Comparison of ENCODE assay signal across 27 mouse cellular contexts in genomic region chr12:100044704-100045103, GRCm38 (mm10).
DNase-seq lines count a peak whose midpoint lies in the region; ATAC-seq and TF ChIP-seq lines count a peak whose summit lies in the region.
"Had no signal": no experiment of that assay in that cellular context is flagged by ENCODE, and none has a peak within 500 bp of the region (broad histone marks: within the 10 kb centered on the region; RNA-seq: fewer than 3 reads in every experiment).

No protein-coding gene starts in this region.

- H3K9ac ChIP-seq in kidney, embryonic 14.5 days (ENCODE audit: low read depth, low read length), result no peak overlapping the region
- H3K9ac ChIP-seq: heart, embryonic 12.5 days; hindbrain, embryonic 12.5 days had no signal

- H3K4me1 ChIP-seq in heart, embryonic 10.5 days, result no peaks in the 10 kb centered on the region
- H3K4me1 ChIP-seq in cortical plate, adult 2 months (ENCODE audit: control insufficient read depth, insufficient read depth, low read length), result no peaks in the 10 kb centered on the region
- no peaks in the 10 kb centered on the region for H3K4me1 ChIP-seq in kidney, embryonic 14.5 days (ENCODE audit: control insufficient read depth, insufficient read depth, low read length)
- H3K4me1 ChIP-seq: heart, embryonic 12.5 days; hindbrain, embryonic 12.5 days had no signal

- H3K9me3 ChIP-seq in heart, embryonic 10.5 days, result no peaks in the 10 kb centered on the region
- no peaks in the 10 kb centered on the region for H3K9me3 ChIP-seq in kidney, embryonic 14.5 days (ENCODE audit: control insufficient read depth, low read length)
- H3K9me3 ChIP-seq: embryonic facial prominence, embryonic 10.5 days; G1E; heart, embryonic 12.5 days; hindbrain, embryonic 12.5 days had no signal

- 72% methylated on average over 4 of the region's 4 CpGs for WGBS in heart, embryonic 10.5 days
- whole genome bisulfite sequencing in kidney, embryonic 14.5 days, result 69% methylated on average over 4 of the region's 4 CpGs

- no peak for TF ChIP-seq POLR2A in cortical plate, adult 2 months (IDR thresholded peaks at IDR 0.05; ENCODE audit: extremely low read depth, insufficient read depth, low read length)

- H3K36me3 ChIP-seq in heart, embryonic 10.5 days, result no peaks in the 10 kb centered on the region
- H3K36me3 ChIP-seq in kidney, embryonic 14.5 days (ENCODE audit: control insufficient read depth, insufficient read depth, low read length), result no peaks in the 10 kb centered on the region
- H3K36me3 ChIP-seq: embryonic facial prominence, embryonic 10.5 days; G1E; heart, embryonic 12.5 days; hindbrain, embryonic 12.5 days had no signal

- peak; percentile 17 for DNase-seq in heart, embryonic 10.5 days (ENCODE audit: low spot score)
- no peak for DNase-seq in heart, postnatal 25 days (ENCODE audit: low spot score)
- DNase-seq in urinary bladder, postnatal 4 days (ENCODE audit: low spot score in 2 of 2), result peak; percentile 3 to 12
- no peak for DNase-seq in urinary bladder, adult 2 months (ENCODE audit: low spot score)
- DNase-seq in telencephalon, adult 2 months (ENCODE audit: low read depth, low spot score), result peak; percentile 26
- DNase-seq in gastrocnemius, postnatal 10 days, result no peak
- DNase-seq: adrenal gland, adult 8-10 months; adrenal gland, postnatal 36 days; B cell, adult 2 months; cerebellum, adult 11 months; cerebellum, adult 9-10 months; cerebellum, postnatal 25 days; gastrocnemius, adult 2 months; gastrocnemius, postnatal 36 days; heart, adult 18-20 months; heart, postnatal 36 days had no signal

- H3K4me3 ChIP-seq in heart, embryonic 10.5 days, result no peak overlapping the region
- no peak overlapping the region for H3K4me3 ChIP-seq in cortical plate, adult 2 months (ENCODE audit: insufficient read depth, low read length)
- no peak overlapping the region for H3K4me3 ChIP-seq in kidney, embryonic 14.5 days (ENCODE audit: low read length)
- H3K4me3 ChIP-seq: embryonic facial prominence, embryonic 10.5 days; gastrocnemius, adult 2 months; heart, embryonic 12.5 days; hindbrain, embryonic 12.5 days had no signal

- no peak for ATAC-seq in kidney, embryonic 14.5 days (ENCODE audit: low FRiP score, low TSS enrichment)
- ATAC-seq: CD4-positive, CD25-positive, alpha-beta regulatory T cell, adult 4 months; forebrain, embryonic 16.5 days; hindbrain, embryonic 16.5 days; inflammation-experienced regulatory T-cells, adult 6 months; intestine, postnatal 0 days had no signal

- H3K4me2 ChIP-seq in kidney, embryonic 14.5 days (replicated peaks; ENCODE audit: low read depth, low read length), result no peak overlapping the region
- H3K4me2 ChIP-seq: heart, embryonic 12.5 days; hindbrain, embryonic 12.5 days had no signal

- TF ChIP-seq CTCF in cortical plate, adult 2 months (IDR thresholded peaks at IDR 0.05; ENCODE audit: extremely low read depth, insufficient read depth, low read length), result no peak

- H3K27me3 ChIP-seq in heart, embryonic 10.5 days (ENCODE audit: insufficient read depth, poor library complexity, severe bottlenecking), result no peaks in the 10 kb centered on the region
- H3K27me3 ChIP-seq in kidney, embryonic 14.5 days (ENCODE audit: control insufficient read depth, insufficient read depth, low read length), result no peaks in the 10 kb centered on the region
- H3K27me3 ChIP-seq: heart, embryonic 12.5 days; hindbrain, embryonic 12.5 days had no signal

- H3K27ac ChIP-seq in heart, embryonic 10.5 days, result no peak overlapping the region
- H3K27ac ChIP-seq in cortical plate, adult 2 months (ENCODE audit: insufficient read depth, low read length), result 0 out of 2 replicates have a peak overlapping the region, but pooled peaks have one; percentile 57
- H3K27ac ChIP-seq in kidney, embryonic 14.5 days (ENCODE audit: low read depth, low read length), result no peak overlapping the region
- H3K27ac ChIP-seq: embryonic facial prominence, embryonic 10.5 days; gastrocnemius, adult 2 months; hindbrain, embryonic 12.5 days had no signal

- intact Hi-C loops in heart, postnatal 25 days (cut with DNase I), result no loop called here

Comparison
In these comparisons a context has a peak if more than half of its experiments do, and no peak if none do; other contexts are left out.
1. DNase-seq: peak in heart, embryonic 10.5 days (single experiment), urinary bladder, postnatal 4 days (2 of 2) and telencephalon, adult 2 months (single experiment); none in heart, postnatal 25 days (single experiment), urinary bladder, adult 2 months (single experiment) and gastrocnemius, postnatal 10 days (single experiment).